Mouse (Mus musculus) megakaryocyte, embryonic 14.5 days (primary cell): ENCODE measurements around the gene Axdnd1.

Experiments used
- FLI1 ChIP-seq: IDR thresholded peaks from 2 replicates; pipeline ENCODE4 v1.6.1; 2012; ENCODE audit warnings: low read length, inconsistent platforms, mixed read lengths
- GATA1 ChIP-seq: IDR thresholded peaks from 3 replicates; pipeline ENCODE4 v1.6.1; 2012; ENCODE audit warnings: mixed read lengths, low read length, inconsistent platforms, borderline replicate concordance

DNA sequence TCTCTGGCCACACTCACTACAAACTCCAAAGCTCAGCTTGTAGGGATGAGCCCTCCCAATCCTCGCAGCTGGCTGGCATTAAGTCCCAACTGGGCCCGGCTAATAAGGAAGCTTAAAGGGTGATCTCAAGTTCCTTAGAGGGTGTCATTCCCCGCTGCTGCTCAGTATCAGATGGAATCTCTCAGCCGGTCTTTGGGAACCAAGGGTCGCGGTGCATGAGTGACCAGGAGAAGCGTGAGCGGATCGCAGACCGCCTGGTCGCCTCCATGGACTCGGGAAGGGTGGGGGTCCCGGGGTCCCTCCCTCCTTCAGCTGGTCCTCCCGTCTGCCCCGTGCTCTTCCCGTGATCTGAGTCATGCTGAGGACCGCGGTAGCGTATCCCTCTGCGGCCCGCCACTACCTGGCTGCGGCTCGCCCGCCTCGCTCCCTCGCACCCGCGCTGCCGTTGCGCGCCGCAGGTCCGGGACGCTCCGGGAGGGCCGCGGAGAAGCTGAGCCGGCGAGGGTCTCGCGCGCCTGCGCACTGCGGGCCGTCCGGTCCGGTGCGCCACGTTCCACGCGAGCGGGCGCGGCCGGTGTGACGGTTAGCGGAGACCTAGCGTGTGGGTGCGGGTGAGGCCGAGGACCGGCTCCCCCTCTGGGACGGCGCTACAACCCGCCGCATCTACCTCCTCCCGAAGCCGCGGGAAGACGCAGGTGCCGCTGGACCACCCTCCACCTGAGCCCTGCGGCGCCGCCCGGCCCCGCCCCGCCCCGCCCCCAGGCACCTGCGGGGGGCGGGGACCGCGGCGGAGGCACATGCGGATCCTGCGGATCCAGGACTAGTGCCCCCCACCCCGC lies 117.8 kb downstream of the Axdnd1 start, which contains the start of gene Tdrd5:
- TF ChIP-seq FLI1 (no peak), GATA1 (no peak)
